Mouse (Mus musculus) kidney, adult 2 months (tissue): Measurements from ENCODE around the gene Macrod2.

ENCODE experiments used
- CTCF ChIP-seq: fragments of 200-500 bp; conservative IDR thresholded peaks from 2 replicates; pipeline ENCODE4 v1.5.1; 2011; ENCODE audit warnings: low read depth, mild to moderate bottlenecking, control low read depth, low read length, moderate library complexity, mixed read lengths; ENCODE audit not compliant: insufficient read depth, insufficient read length
- POLR2A ChIP-seq: fragments of 200-500 bp; IDR thresholded peaks from one replicate; pipeline ENCODE4 v1.6.1; 2011; ENCODE audit warnings: low read depth, low read length, control low read depth

GRCm38 (mm10) chr2:140669786-140670185, 274.7 kb downstream of the Macrod2 start:
- TF ChIP-seq CTCF: no peak
- TF ChIP-seq POLR2A: no peak
